In the genomic region with DNA sequence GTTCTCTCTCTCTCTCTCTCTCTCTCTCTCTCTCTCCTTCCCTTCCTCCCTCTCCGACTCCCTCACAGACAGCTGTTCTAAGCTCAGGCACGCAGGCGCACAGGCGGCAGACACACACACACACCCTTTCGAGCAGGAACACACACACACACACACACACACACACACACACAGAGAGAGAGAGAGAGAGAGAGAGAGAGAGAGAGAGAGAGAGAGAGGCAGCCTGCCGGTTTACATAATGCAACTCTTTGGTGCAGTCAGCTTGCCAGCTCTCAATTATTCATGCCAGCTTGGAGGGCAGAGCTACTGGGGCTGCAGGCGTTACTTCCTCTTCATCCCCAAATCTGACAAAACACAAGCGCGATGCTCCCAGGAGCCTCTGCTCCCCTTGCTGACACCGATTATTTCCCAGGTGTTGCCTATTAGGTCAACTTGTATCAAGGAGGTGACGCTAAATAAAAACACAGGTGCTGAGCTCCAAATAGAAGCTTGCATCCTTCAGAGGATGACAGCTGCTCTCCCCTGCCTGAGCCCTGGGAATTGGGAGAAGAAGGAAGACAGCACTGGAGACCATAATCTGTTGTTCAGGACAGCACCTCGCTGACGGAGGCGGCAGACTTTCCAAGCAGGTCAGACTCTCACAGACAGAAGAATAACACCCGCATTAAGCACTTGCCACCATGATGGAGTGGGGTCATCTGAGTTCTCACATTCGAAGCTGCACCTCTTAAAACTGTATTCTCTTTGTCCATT, we compare ENCODE assay signal across 7 mouse cellular contexts.
DNase-seq lines count a peak whose midpoint lies in the region; ATAC-seq and TF ChIP-seq lines count a peak whose summit lies in the region.

No protein-coding gene starts in this region.

- no peak for ATAC-seq in intestine, postnatal 0 days
- no peak for ATAC-seq in liver, embryonic 13.5 days (ENCODE audit: low read depth)
- ATAC-seq in neural tube, embryonic 12.5 days (ENCODE audit: low FRiP score, low read depth), result peak; percentile 83

- no peak for TF ChIP-seq CTCF in intestine, postnatal 0 days (IDR thresholded peaks at IDR 0.05; ENCODE audit: low read depth)

- DNase-seq in cerebellum, postnatal 25 days, result peak; percentile 85 to 86
- peak; percentile 67 to 81 for DNase-seq in frontal cortex, postnatal 36 days (ENCODE audit: low spot score in 2 of 2)
- no peak for DNase-seq in liver, embryonic 13.5 days
- no peak for DNase-seq in testis, postnatal 10 days (ENCODE audit: low spot score)

- H3K9me3 ChIP-seq in intestine, postnatal 0 days (ENCODE audit: control insufficient read depth), result no peaks in the 10 kb centered on the region
- no peaks in the 10 kb centered on the region for H3K9me3 ChIP-seq in liver, embryonic 13.5 days (replicated peaks)
- no peaks in the 10 kb centered on the region for H3K9me3 ChIP-seq in neural tube, embryonic 12.5 days

- H3K36me3 ChIP-seq in intestine, postnatal 0 days (ENCODE audit: control insufficient read depth, insufficient read depth), result no peaks in the 10 kb centered on the region
- H3K36me3 ChIP-seq in liver, embryonic 13.5 days, result no peaks in the 10 kb centered on the region
- no peaks in the 10 kb centered on the region for H3K36me3 ChIP-seq in neural tube, embryonic 12.5 days

- no peak overlapping the region for H3K9ac ChIP-seq in intestine, postnatal 0 days (ENCODE audit: low read depth, low read length)
- H3K9ac ChIP-seq in liver, embryonic 13.5 days, result no peak overlapping the region
- peak overlapping the region; percentile 48 for H3K9ac ChIP-seq in neural tube, embryonic 12.5 days

- no peaks in the 10 kb centered on the region; the same call in 1 of the 2 replicates for H3K4me1 ChIP-seq in brown adipose tissue, adult 24 weeks (ENCODE audit: control insufficient read depth, insufficient read depth, insufficient read length, low read length)
- no peaks in the 10 kb centered on the region for H3K4me1 ChIP-seq in intestine, postnatal 0 days (replicated peaks; ENCODE audit: control insufficient read depth, insufficient read depth, low read length)
- peaks cover 6% of the 10 kb centered on the region; the same call in 1 of the 2 replicates for H3K4me1 ChIP-seq in liver, embryonic 13.5 days (replicated peaks)
- H3K4me1 ChIP-seq in neural tube, embryonic 12.5 days, result peaks cover 23% of the 10 kb centered on the region

- no peak overlapping the region for H3K27ac ChIP-seq in brown adipose tissue, adult 24 weeks (replicated peaks; ENCODE audit: low read depth, low read length)
- no peak overlapping the region for H3K27ac ChIP-seq in intestine, postnatal 0 days (ENCODE audit: low read depth, low read length)
- no peak overlapping the region for H3K27ac ChIP-seq in liver, embryonic 13.5 days
- H3K27ac ChIP-seq in neural tube, embryonic 12.5 days, result peak overlapping the region; percentile 26; the same call in 1 of the 2 replicates

- WGBS in intestine, postnatal 0 days, result 24% methylated on average over 16 of the region's 16 CpGs
- WGBS in liver, embryonic 13.5 days (ENCODE audit: insufficient replicate concordance), result 31% methylated on average over 16 of the region's 16 CpGs
- 22% methylated on average over 16 of the region's 16 CpGs for WGBS in neural tube, embryonic 12.5 days

- H3K4me2 ChIP-seq in intestine, postnatal 0 days (replicated peaks; ENCODE audit: low read depth), result peak overlapping the region; percentile 55
- peak overlapping the region; percentile 33 for H3K4me2 ChIP-seq in liver, embryonic 13.5 days
- H3K4me2 ChIP-seq in neural tube, embryonic 12.5 days (replicated peaks), result peak overlapping the region; percentile 63

- no peaks in the 10 kb centered on the region for H3K27me3 ChIP-seq in intestine, postnatal 0 days (replicated peaks; ENCODE audit: control insufficient read depth, insufficient read depth, low read length)
- H3K27me3 ChIP-seq in liver, embryonic 13.5 days, result no peaks in the 10 kb centered on the region
- no peaks in the 10 kb centered on the region for H3K27me3 ChIP-seq in neural tube, embryonic 12.5 days (replicated peaks)

- H3K4me3 ChIP-seq in brown adipose tissue, adult 24 weeks (ENCODE audit: insufficient read depth, low read depth, low read length), result peak overlapping the region; percentile 34; the same call in 1 of the 2 replicates
- no peak overlapping the region for H3K4me3 ChIP-seq in intestine, postnatal 0 days (ENCODE audit: low read depth, low read length)
- H3K4me3 ChIP-seq in liver, embryonic 13.5 days (replicated peaks), result no peak overlapping the region
- H3K4me3 ChIP-seq in neural tube, embryonic 12.5 days, result peak overlapping the region; percentile 22

Comparison
In these comparisons a context has a peak if more than half of its experiments do, and no peak if none do; other contexts are left out.
1. H3K4me3 ChIP-seq: peak in brown adipose tissue, adult 24 weeks (single experiment) and neural tube, embryonic 12.5 days (single experiment); none in intestine, postnatal 0 days (single experiment) and liver, embryonic 13.5 days (single experiment).
2. DNase-seq: peak in cerebellum, postnatal 25 days (2 of 2) and frontal cortex, postnatal 36 days (2 of 2); none in liver, embryonic 13.5 days (single experiment) and testis, postnatal 10 days (single experiment).
3. Peak in every context shown above with its lines, with median percentiles within 50 percentile points of each other: H3K4me2 ChIP-seq.